Mouse (Mus musculus) lung, postnatal 0 days (tissue): ENCODE results near the gene Lcn5. TPM values are rescaled to one million over a fixed set of nuclear protein-coding genes. Genes with fewer than 3 reads are reported as not detected.
"Not testable (repeated sequence)": the region's sequence is repeated elsewhere in the genome, so short reads cannot be mapped to it uniquely, and the experiment has no call there.

Experiments
- ATAC-seq: fragments of 200-750 bp; cut with Nextera tagmentation; 2 replicates; pipeline ENCODE4 v1.8.0; 2017; ENCODE audit warnings: moderate library complexity
- DNase-seq: peaks from one replicate; pipeline ENCODE4 v3.0.0-alpha.2; 2016; ENCODE audit warnings: low spot score
- H3K27ac ChIP-seq: fragments of 300-500 bp; sonication (generic); 2 replicates; pipeline ENCODE4 v1.5.1; 2014; ENCODE audit warnings: antibody characterized with exemption, mild to moderate bottlenecking, low read length, mixed read lengths
- H3K27me3 ChIP-seq: fragments of 300-500 bp; sonication (generic); replicated peaks from 2 replicates; pipeline ENCODE4 v1.6.1; 2014; ENCODE audit warnings: low read length, mixed read lengths; ENCODE audit not compliant: insufficient read depth
- H3K36me3 ChIP-seq: fragments of 300-500 bp; sonication (generic); 2 replicates; pipeline ENCODE4 v1.6.1; 2014; ENCODE audit warnings: low read length, mixed read lengths; ENCODE audit not compliant: insufficient read depth
- H3K4me1 ChIP-seq: fragments of 300-500 bp; sonication (generic); 2 replicates; pipeline ENCODE4 v1.6.1; 2014; ENCODE audit warnings: antibody characterized with exemption, low read depth, low read length, mixed read lengths; ENCODE audit not compliant: insufficient read depth
- H3K4me2 ChIP-seq: fragments of 300-500 bp; sonication (generic); replicated peaks from 2 replicates; pipeline ENCODE4 v1.6.1; 2014; ENCODE audit warnings: low read depth, mild to moderate bottlenecking, low read length, moderate library complexity, mixed read lengths
- H3K4me3 ChIP-seq: fragments of 300-500 bp; sonication (generic); 2 replicates; pipeline ENCODE4 v1.5.1; 2014; ENCODE audit warnings: low read depth, low read length
- H3K9ac ChIP-seq: fragments of 300-500 bp; sonication (generic); replicated peaks from 2 replicates; pipeline ENCODE4 v1.6.1; 2014; ENCODE audit warnings: low read depth, mild to moderate bottlenecking
- H3K9me3 ChIP-seq: fragments of 300-500 bp; sonication (generic); 2 replicates; pipeline ENCODE4 v1.6.1; 2016; ENCODE audit warnings: low read length, mixed read lengths
- CTCF ChIP-seq: IDR thresholded peaks from 2 replicates; pipeline ENCODE4 v1.5.1; 2016; ENCODE audit warnings: antibody characterized with exemption, mild to moderate bottlenecking
- EP300 ChIP-seq: IDR thresholded peaks from 2 replicates; pipeline ENCODE4 v1.6.1; 2016; ENCODE audit warnings: antibody characterized with exemption, mild to moderate bottlenecking, control low read depth
- WGBS: fragments of 180-500 bp; shearing (Covaris S2); extraction: QIAGEN DNeasy Blood & Tissue Kit; methylation state at CpG from one replicate; pipeline ENCODE4 v1.1.7; 2014; 5-methylcytosine and 5-hydroxymethylcytosine counted together
- polyA plus RNA-seq: library from polyadenylated mRNA; unstranded; fragments of >200 nt; fragmentation: Nextera tagmentation; extraction: Ambion mirVana; gene quantifications from 2 replicates; pipeline ENCODE4 v1.2.1, GENCODE M21; 2015

Gene Lcn5
- polyA plus RNA-seq, 1 experiment from 2014 or later: not detected

GRCm38 (mm10) chr2:25706643-25707481 lies 49.1 kb downstream of the Lcn5 start, which contains the start of gene Bmyc:
Gene Bmyc (plus strand): TSS chr2:25706739.
- no peaks in the 10 kb centered on the region for H3K4me1 ChIP-seq
- H3K27me3 ChIP-seq: no peaks in the 10 kb centered on the region
- WGBS: under 1% methylated on average over 65 of the region's 78 CpGs
- H3K9ac ChIP-seq: peak within 1 kb of the TSS; percentile 51
- no peak within 1 kb of the TSS for H3K27ac ChIP-seq
- H3K9me3 ChIP-seq: no peaks in the 10 kb centered on the region
- peak; percentile 84 for DNase-seq
- H3K36me3 ChIP-seq: no peaks in the 10 kb centered on the region
- H3K4me2 ChIP-seq: peak within 1 kb of the TSS; percentile 91
- ATAC-seq: peak; percentile 87
- TF ChIP-seq EP300 (no peak), CTCF (peak; percentile 80)
- peak within 1 kb of the TSS; percentile 62 for H3K4me3 ChIP-seq

- WGBS: 70% methylated on average over 2 of the region's 2 CpGs
- DNase-seq: peak; percentile 35
- Histone ChIP-seq H3K9me3 (no peaks in the 10 kb centered on the region), H3K4me2 (no peak overlapping the region), H3K27me3 (no peaks in the 10 kb centered on the region), H3K4me3 (no peak overlapping the region), H3K36me3 (no peaks in the 10 kb centered on the region), H3K9ac (no peak overlapping the region), H3K4me1 (no peaks in the 10 kb centered on the region), H3K27ac (no peak overlapping the region)
- peak; percentile 46 for TF ChIP-seq CTCF
- TF ChIP-seq EP300: no peak
- no peak for ATAC-seq
Observed at GRCm38 (mm10) chr2:25708121-25708520, 50.4 kb downstream of the Lcn5 start.

- DNase-seq, H3K9ac ChIP-seq, H3K27me3 ChIP-seq, H3K4me2 ChIP-seq, H3K27ac ChIP-seq, H3K4me3 ChIP-seq, H3K9me3 ChIP-seq, ATAC-seq, H3K4me1 ChIP-seq, H3K36me3 ChIP-seq: not testable (repeated sequence)
- 85% methylated on average over 1 of the region's 1 CpGs for WGBS
Observed at GRCm38 (mm10) chr2:25709056-25709455, 51.3 kb downstream of the Lcn5 start.

- H3K4me1 ChIP-seq, H3K9me3 ChIP-seq, H3K27me3 ChIP-seq, H3K9ac ChIP-seq, H3K27ac ChIP-seq, H3K36me3 ChIP-seq, H3K4me3 ChIP-seq, H3K4me2 ChIP-seq, DNase-seq, ATAC-seq: not testable (repeated sequence)
- WGBS: 77% methylated on average over 2 of the region's 2 CpGs
Observed at GRCm38 (mm10) chr2:25709791-25710190, 52.0 kb downstream of the Lcn5 start.

Other genes with a start within 250 kb of the Lcn5 start
- gene Fut7, start 234.7 kb upstream of the Lcn5 start, polyA plus RNA-seq: 0.32 and 0.45 TPM in 2 replicates
- 2.7 and 4.0 TPM in 2 replicates for gene Abca2, start 229.2 kb upstream of the Lcn5 start, polyA plus RNA-seq
- 633 and 715 TPM in 2 replicates for gene Clic3, start 201.1 kb upstream of the Lcn5 start, polyA plus RNA-seq
- 67.4 and 68.9 TPM in 2 replicates for gene Paxx, start 196.9 kb upstream of the Lcn5 start, polyA plus RNA-seq
- 5.8 and 6.1 TPM in 2 replicates for gene Ptgds, start 187.9 kb upstream of the Lcn5 start, polyA plus RNA-seq
- gene Lcn12, start 164.0 kb upstream of the Lcn5 start, polyA plus RNA-seq: not detected in 2 replicates
- 39.7 and 43.4 TPM in 2 replicates for gene Fbxw5, start 157.2 kb upstream of the Lcn5 start, polyA plus RNA-seq
- gene C8g, start 156.2 kb upstream of the Lcn5 start, polyA plus RNA-seq: 2.6 and 3.2 TPM in 2 replicates
- 20.7 and 21.0 TPM in 2 replicates for gene Traf2, start 111.0 kb upstream of the Lcn5 start, polyA plus RNA-seq
- 297 and 329 TPM in 2 replicates for gene Edf1, start 100.1 kb upstream of the Lcn5 start, polyA plus RNA-seq
- 0.31 and 1.2 TPM in 2 replicates for gene Mamdc4, start 83.1 kb upstream of the Lcn5 start, polyA plus RNA-seq
- gene Phpt1, start 82.7 kb upstream of the Lcn5 start, polyA plus RNA-seq: 97.7 and 103 TPM in 2 replicates
- gene Ajm1, start 76.2 kb upstream of the Lcn5 start, polyA plus RNA-seq: 0.07 TPM in 1 of 2 replicates, not detected in the other
- gene Rabl6, start 49.4 kb upstream of the Lcn5 start, polyA plus RNA-seq: 34.7 and 41.2 TPM in 2 replicates
- 0.38 and 0.44 TPM in 2 replicates for gene Ccdc183, start 40.3 kb upstream of the Lcn5 start, polyA plus RNA-seq
- gene Tmem141, start 35.9 kb upstream of the Lcn5 start, polyA plus RNA-seq: 26.0 and 29.9 TPM in 2 replicates
- 2.5 and 2.8 TPM in 2 replicates for gene Fcna, start 29.9 kb upstream of the Lcn5 start, polyA plus RNA-seq
- gene Lcn8, start 4.8 kb upstream of the Lcn5 start, polyA plus RNA-seq: not detected in 2 replicates
- gene Lcn6, start 18.8 kb downstream of the Lcn5 start, polyA plus RNA-seq: not detected in 2 replicates
- not detected in 2 replicates for gene Lcn10, start 24.8 kb downstream of the Lcn5 start, polyA plus RNA-seq
- gene Obp2a, start 42.1 kb downstream of the Lcn5 start, polyA plus RNA-seq: not detected in 2 replicates
- 57.8 and 58.7 TPM in 2 replicates for gene Bmyc, start 48.8 kb downstream of the Lcn5 start, polyA plus RNA-seq
- not detected in 2 replicates for gene Obp2b, start 79.1 kb downstream of the Lcn5 start, polyA plus RNA-seq
- not detected in 2 replicates for gene Lcn3, start 107.6 kb downstream of the Lcn5 start, polyA plus RNA-seq
- not detected in 2 replicates for gene Lcn11, start 119.1 kb downstream of the Lcn5 start, polyA plus RNA-seq
- gene Gm13539, start 124.3 kb downstream of the Lcn5 start, polyA plus RNA-seq: 0.51 and 0.95 TPM in 2 replicates
- not detected in 2 replicates for gene Glt6d1, start 157.9 kb downstream of the Lcn5 start, polyA plus RNA-seq
- gene Lcn9, start 165.2 kb downstream of the Lcn5 start, polyA plus RNA-seq: not detected in 2 replicates
- not detected in 2 replicates for gene Sohlh1, start 189.3 kb downstream of the Lcn5 start, polyA plus RNA-seq
- 0.17 and 0.21 TPM in 2 replicates for gene Kcnt1, start 205.8 kb downstream of the Lcn5 start, polyA plus RNA-seq